Mouse (Mus musculus) myocyte (in vitro differentiated cells): ENCODE data around the gene Meis1.

ENCODE experiments used
- CEBPB ChIP-seq: IDR thresholded peaks from 2 replicates; pipeline ENCODE4 v1.6.1; 2011; ENCODE audit warnings: mild to moderate bottlenecking, moderate library complexity; ENCODE audit not compliant: poor library complexity, insufficient read depth, severe bottlenecking
- MAX ChIP-seq: IDR thresholded peaks from one replicate; pipeline ENCODE4 v1.6.1; 2011; ENCODE audit warnings: low read depth, mild to moderate bottlenecking, control low read depth
- MYOD1 ChIP-seq, 3 experiments: IDR thresholded peaks; one replicate each; pipeline ENCODE4 v1.6.1; 2011; ENCODE audit warnings: control low read depth in 2 of 3, low read depth in 2 of 3, mild to moderate bottlenecking in 2 of 3, moderate library complexity in 1 of 3; ENCODE audit not compliant: insufficient read length in 2 of 3, control insufficient read depth in 1 of 3
- POLR2A ChIP-seq: IDR thresholded peaks from one replicate; pipeline ENCODE4 v1.6.1; 2011; ENCODE audit warnings: low read depth, mild to moderate bottlenecking, control low read depth, moderate library complexity; ENCODE audit not compliant: insufficient read length
- POLR2AphosphoS2 ChIP-seq: IDR thresholded peaks from one replicate; pipeline ENCODE4 v1.6.1; 2011; ENCODE audit warnings: low read depth, control low read depth; ENCODE audit not compliant: insufficient read length
- TCF12 ChIP-seq: IDR thresholded peaks from one replicate; pipeline ENCODE4 v1.6.1; 2011; ENCODE audit warnings: mild to moderate bottlenecking, control low read depth; ENCODE audit not compliant: poor library complexity, insufficient read depth, severe bottlenecking

- TF ChIP-seq POLR2A (no peak), MYOD1 (IDR thresholded peaks at IDR 0.05; ENCODE audit: control insufficient read depth in 1 of 3, insufficient read length in 2 of 3, low read depth in 2 of 3) (no peak), POLR2AphosphoS2 (no peak), TCF12 (no peak), MAX (no peak), CEBPB (no peak)
Measured at GRCm38 (mm10) chr11:18875001-18875902, 143.5 kb downstream of the Meis1 start.
